Mouse (Mus musculus): ENCODE data around the gene Paqr7. TPM values are rescaled to one million over a fixed set of nuclear protein-coding genes. Genes with fewer than 3 reads are reported as not detected.

Gene Paqr7
- total RNA-seq, 2 experiments from 2014 or later = 60.9 to 67.1 TPM

Small RNAs within 50 kb of the gene (microRNA-seq; reads per million reads assigned to microRNA genes)
- 0.25 to 1.2 reads per million in 2 experiments for gene Gm23634

Other genes with a start within 250 kb of the Paqr7 start
- not detected for gene Gm30191, start 249.8 kb upstream of the Paqr7 start, total RNA-seq (2021)
- 1 to 10 TPM; 1.6 to 1.7 TPM for gene Grrp1, start 242.6 kb upstream of the Paqr7 start, total RNA-seq (2021)
- 10 to 100 TPM; 16.4 to 17.8 TPM for gene Pdik1l, start 208.8 kb upstream of the Paqr7 start, total RNA-seq (2021)
- not detected for gene Trim63, start 181.6 kb upstream of the Paqr7 start, total RNA-seq (2021)
- under 1 TPM in 1 of 2 experiments, not detected in 1; 0.10 TPM for gene Slc30a2, start 153.5 kb upstream of the Paqr7 start, total RNA-seq (2021)
- 10 to 100 TPM; 46.1 to 48.0 TPM for gene Extl1, start 112.8 kb upstream of the Paqr7 start, total RNA-seq (2021)
- gene Pafah2, start 100.4 kb upstream of the Paqr7 start, total RNA-seq (2021) = 1 to 10 TPM; 5.0 to 5.9 TPM
- gene Stmn1, start 28.4 kb upstream of the Paqr7 start, total RNA-seq (2021) = 100 to 1,000 TPM; 373 to 429 TPM
- gene Aunip, start 14.3 kb downstream of the Paqr7 start, total RNA-seq (2021) = under 1 TPM; 0.36 to 0.57 TPM
- 10 to 100 TPM; 69.0 to 70.7 TPM for gene Mtfr1l, start 38.7 kb downstream of the Paqr7 start, total RNA-seq (2021)
- gene Selenon, start 55.5 kb downstream of the Paqr7 start, total RNA-seq (2021) = 10 to 100 TPM; 18.1 to 20.0 TPM
- 10 to 100 TPM; 24.1 to 26.7 TPM for gene Man1c1, start 207.6 kb downstream of the Paqr7 start, total RNA-seq (2021)

Data from layer of hippocampus, adult 18-20 months (tissue).